Mouse (Mus musculus) CH12.LX (cell line): Measurements from ENCODE around the gene Actr5. TPM values are rescaled to one million over a fixed set of nuclear protein-coding genes. Genes with fewer than 3 reads are reported as not detected.

Experiments used
- DNase-seq: peaks from one replicate; pipeline ENCODE4 v3.0.0-alpha.2; 2013; ENCODE audit errors: extremely low read depth
- H3K27ac ChIP-seq: 2 replicates; pipeline ENCODE4 v1.5.1; 2012; ENCODE audit warnings: low read depth, mild to moderate bottlenecking, control low read depth, moderate library complexity; ENCODE audit not compliant: insufficient read depth
- H3K27me3 ChIP-seq: replicated peaks from 2 replicates; pipeline ENCODE3; 2012; ENCODE audit warnings: inconsistent platforms
- H3K36me3 ChIP-seq, 2 experiments: replicated peaks in 1 of 2; 2 replicates each; pipeline versions ENCODE3 to v1.6.1; 2012; ENCODE audit warnings: inconsistent platforms in 1 of 2, low read length in 1 of 2, mild to moderate bottlenecking in 1 of 2, mixed read lengths in 1 of 2, moderate library complexity in 1 of 2; ENCODE audit not compliant: control insufficient read depth in 1 of 2, insufficient read depth in 1 of 2
- H3K4me1 ChIP-seq, 2 experiments: 2 replicates each; pipeline ENCODE4 v1.6.1; 2012; ENCODE audit warnings: inconsistent platforms in 1 of 2, moderate library complexity in 1 of 2; ENCODE audit not compliant: insufficient read depth in 2 of 2, control insufficient read depth in 1 of 2
- H3K4me2 ChIP-seq: 2 replicates; pipeline ENCODE4 v1.6.1; 2012; ENCODE audit warnings: low read depth, mild to moderate bottlenecking, control low read depth; ENCODE audit not compliant: poor library complexity, insufficient read depth, severe bottlenecking
- H3K4me3 ChIP-seq, 3 experiments: fragments of 150-350 bp in 1 of 3; sonication (generic) in 1 of 3; replicated peaks in 1 of 3; 2 replicates each; pipeline versions ENCODE3 to v1.5.1; 2011 to 2012; ENCODE audit warnings: low read depth in 2 of 3, low read length in 2 of 3, mild to moderate bottlenecking in 2 of 3, moderate library complexity in 2 of 3, control low read depth in 1 of 3, improper control_type of control experiment in 1 of 3, inconsistent platforms in 1 of 3, mixed read lengths in 1 of 3; ENCODE audit not compliant: poor library complexity in 1 of 3
- H3K79me2 ChIP-seq: replicated peaks from 2 replicates; pipeline ENCODE4 v1.6.1; 2012; ENCODE audit warnings: mild to moderate bottlenecking, moderate library complexity; ENCODE audit not compliant: control insufficient read depth, poor library complexity, insufficient read depth, severe bottlenecking; ENCODE audit errors: extremely low read depth
- H3K9ac ChIP-seq: 2 replicates; pipeline ENCODE4 v1.6.1; 2012; ENCODE audit warnings: low read depth, mild to moderate bottlenecking, control low read depth, moderate library complexity; ENCODE audit not compliant: insufficient read depth
- H3K9me3 ChIP-seq: replicated peaks from 2 replicates; pipeline ENCODE3; 2012; ENCODE audit warnings: low read length, inconsistent platforms, mixed read lengths
- CHD2 ChIP-seq: IDR thresholded peaks from 2 replicates; pipeline ENCODE4 v1.6.1; 2011; ENCODE audit warnings: low read length, improper control_type of control experiment
- CTCF ChIP-seq, 2 experiments: IDR thresholded peaks in 1 of 2; conservative IDR thresholded peaks in 1 of 2; 2 replicates each; pipeline ENCODE4 v1.5.1; 2011 to 2012; ENCODE audit warnings: low read depth in 2 of 2, low read length in 2 of 2, improper control_type of control experiment in 1 of 2, inconsistent platforms in 1 of 2, mild to moderate bottlenecking in 1 of 2, moderate library complexity in 1 of 2
- E2F4 ChIP-seq: IDR thresholded peaks from 2 replicates; pipeline ENCODE4 v1.6.1; 2011; ENCODE audit warnings: low read depth, low read length, improper control_type of control experiment; ENCODE audit not compliant: insufficient replicate concordance
- ELF1 ChIP-seq: IDR thresholded peaks from 2 replicates; pipeline ENCODE4 v1.6.1; 2014; ENCODE audit warnings: low read depth, mild to moderate bottlenecking, inconsistent platforms, low read length, improper control_type of control experiment
- EP300 ChIP-seq: IDR thresholded peaks from 2 replicates; pipeline ENCODE4 v1.6.1; 2011; ENCODE audit warnings: low read length, improper control_type of control experiment
- ETS1 ChIP-seq: conservative IDR thresholded peaks from 2 replicates; pipeline ENCODE4 v1.6.1; 2012; ENCODE audit warnings: low read depth, mild to moderate bottlenecking, inconsistent platforms, low read length, improper control_type of control experiment, moderate library complexity
- GABPA ChIP-seq: IDR thresholded peaks from 2 replicates; pipeline ENCODE4 v1.6.1; 2012; ENCODE audit warnings: low read depth, low read length, improper control_type of control experiment, inconsistent platforms; ENCODE audit not compliant: insufficient replicate concordance
- HCFC1 ChIP-seq: IDR thresholded peaks from 2 replicates; pipeline ENCODE4 v1.6.1; 2012; ENCODE audit warnings: low read depth, mild to moderate bottlenecking, inconsistent platforms, low read length, improper control_type of control experiment
- IRF4 ChIP-seq: IDR thresholded peaks from 2 replicates; pipeline ENCODE4 v1.6.1; 2014; ENCODE audit warnings: low read depth, mild to moderate bottlenecking, inconsistent platforms, low read length, improper control_type of control experiment
- JUN ChIP-seq: IDR thresholded peaks from 2 replicates; pipeline ENCODE4 v1.6.1; 2011; ENCODE audit warnings: low read depth, mild to moderate bottlenecking, low read length, improper control_type of control experiment, moderate library complexity; ENCODE audit not compliant: insufficient read depth
- JUND ChIP-seq: conservative IDR thresholded peaks from 2 replicates; pipeline ENCODE4 v1.6.1; 2011; ENCODE audit warnings: low read depth, low read length, improper control_type of control experiment
- MEF2A ChIP-seq: IDR thresholded peaks from 2 replicates; pipeline ENCODE4 v1.6.1; 2014; ENCODE audit warnings: low read depth, mild to moderate bottlenecking, inconsistent platforms, low read length, improper control_type of control experiment, borderline replicate concordance
- NELFE ChIP-seq: IDR thresholded peaks from 2 replicates; pipeline ENCODE4 v1.6.1; 2011; ENCODE audit warnings: low read depth, low read length, improper control_type of control experiment
- NRF1 ChIP-seq: IDR thresholded peaks from 2 replicates; pipeline ENCODE4 v1.6.1; 2014; ENCODE audit warnings: low read depth, mild to moderate bottlenecking, inconsistent platforms, low read length, improper control_type of control experiment, moderate library complexity
- PAX5 ChIP-seq: IDR thresholded peaks from 2 replicates; pipeline ENCODE4 v1.6.1; 2012; ENCODE audit warnings: low read length, inconsistent platforms, mixed read lengths
- POLR2A ChIP-seq: IDR thresholded peaks from 2 replicates; pipeline ENCODE4 v1.6.1; 2011; ENCODE audit warnings: low read depth, mild to moderate bottlenecking, improper control_type of control experiment, low read length
- RCOR1 ChIP-seq: conservative IDR thresholded peaks from 2 replicates; pipeline ENCODE4 v1.6.1; 2012; ENCODE audit warnings: low read depth, mild to moderate bottlenecking, inconsistent platforms, low read length, improper control_type of control experiment
- SIN3A ChIP-seq: IDR thresholded peaks from 2 replicates; pipeline ENCODE4 v1.6.1; 2012; ENCODE audit warnings: low read length, improper control_type of control experiment, inconsistent platforms
- USF1 ChIP-seq: IDR thresholded peaks from 2 replicates; pipeline ENCODE4 v1.6.1; 2014; ENCODE audit warnings: low read depth, mild to moderate bottlenecking, inconsistent platforms, low read length, improper control_type of control experiment
- ZC3H11A ChIP-seq: IDR thresholded peaks from 2 replicates; pipeline ENCODE4 v1.6.1; 2012; ENCODE audit warnings: low read depth, mild to moderate bottlenecking, inconsistent platforms, low read length, improper control_type of control experiment
- ZKSCAN1 ChIP-seq: IDR thresholded peaks from 2 replicates; pipeline ENCODE4 v1.6.1; 2012; ENCODE audit warnings: low read depth, inconsistent platforms, low read length, improper control_type of control experiment, borderline replicate concordance
- ZMIZ1 ChIP-seq: IDR thresholded peaks from 2 replicates; pipeline ENCODE4 v1.6.1; 2012; ENCODE audit warnings: low read depth, mild to moderate bottlenecking, inconsistent platforms, low read length, improper control_type of control experiment
- dilution Hi-C: fragments of 300-500 bp; cut with MboI; formaldehyde crosslinking; loops from 2 replicates; pipeline ENCODE4 v1.14.3; 2020; ENCODE audit warnings: low sequenced_read_pairs; ENCODE audit not compliant: extremely low pct_unique_long_range_greater_than_20kb, extremely low pct_ligation_motif_present
- in situ Hi-C: fragments of 300-500 bp; cut with MboI; formaldehyde crosslinking; loops from 3 replicates; pipeline ENCODE4 v1.14.3; 2019; ENCODE audit warnings: low sequenced_read_pairs, low pct_ligation_motif_present, low pct_unique_long_range_greater_than_20kb, mixed read lengths
- polyA plus RNA-seq: library from polyadenylated mRNA; unstranded; fragments of >175 nt; gene quantifications from 2 replicates; pipeline ENCODE4 v1.2.1, GENCODE M21; 2012; ENCODE audit warnings: low read depth; ENCODE audit not compliant: insufficient read length
- total RNA-seq, 2 experiments: library from RNA; depleted of rRNA; stranded (reverse); fragments of 300-350 nt in 1 of 2; fragments of >200 nt in 1 of 2; gene quantifications; 2 replicates each; pipeline ENCODE4 v1.2.3; 2012 to 2014

Gene Actr5
- total and polyA plus RNA-seq, 3 experiments = 13.9 to 20.3 (median 19.8) TPM

- no peak overlapping the region for H3K27ac ChIP-seq
- no peak for DNase-seq
- peaks cover 0 to 3% of the 10 kb centered on the region in 2 experiments; a peak in 1 of 4 replicates for H3K4me1 ChIP-seq
- H3K9me3 ChIP-seq = peaks cover 4% of the 10 kb centered on the region
- no peak overlapping the region for H3K9ac ChIP-seq
- in situ Hi-C loops = no loop called here
- H3K79me2 ChIP-seq = no peaks in the 10 kb centered on the region
- H3K36me3 ChIP-seq = no peaks in the 10 kb centered on the region
- TF ChIP-seq GABPA (no peak), ETS1 (no peak), JUND (no peak), ZKSCAN1 (no peak), EP300 (no peak), ZC3H11A (no peak), SIN3A (no peak), NELFE (no peak), ELF1 (no peak), MEF2A (no peak), ZMIZ1 (no peak), PAX5 (no peak), HCFC1 (no peak)
- no peak overlapping the region for H3K4me3 ChIP-seq
- H3K4me2 ChIP-seq = no peak overlapping the region
- no peaks in the 10 kb centered on the region for H3K27me3 ChIP-seq
- dilution Hi-C loops = no loop called here
Measured at GRCm38 (mm10) chr2:158655806-158656205, 31.1 kb downstream of the Actr5 start.

- no peaks in the 10 kb centered on the region for H3K4me1 ChIP-seq
- H3K79me2 ChIP-seq = no peaks in the 10 kb centered on the region
- H3K36me3 ChIP-seq = no peaks in the 10 kb centered on the region
- H3K4me2 ChIP-seq = no peak overlapping the region
- H3K9ac ChIP-seq = no peak overlapping the region
- H3K4me3 ChIP-seq = no peak overlapping the region
- no peak overlapping the region for H3K27ac ChIP-seq
- no peaks in the 10 kb centered on the region for H3K27me3 ChIP-seq
- H3K9me3 ChIP-seq = peaks cover 4% of the 10 kb centered on the region
- TF ChIP-seq NRF1 (no peak), CTCF (conservative IDR thresholded peaks at IDR 0.05 in 1 of 2, IDR thresholded peaks at IDR 0.05 in 1 of 2; ENCODE audit: low read depth in 2 of 2, low read length in 2 of 2) (no peak), E2F4 (no peak)
- DNase-seq = no peak
- in situ Hi-C loops = no loop called here
- dilution Hi-C loops = no loop called here
Measured at GRCm38 (mm10) chr2:158658822-158659221, 34.1 kb downstream of the Actr5 start.

GRCm38 (mm10) chr2:158659346-158659745 is 34.7 kb downstream of the Actr5 start:
- Histone ChIP-seq H3K9me3 (peaks cover 4% of the 10 kb centered on the region), H3K9ac (no peak overlapping the region), H3K4me2 (no peak overlapping the region), H3K79me2 (no peaks in the 10 kb centered on the region), H3K36me3 (no peaks in the 10 kb centered on the region), H3K4me3 (no peak overlapping the region), H3K27me3 (no peaks in the 10 kb centered on the region), H3K4me1 (no peaks in the 10 kb centered on the region), H3K27ac (no peak overlapping the region)
- TF ChIP-seq ETS1 (no peak), POLR2A (no peak), CTCF (conservative IDR thresholded peaks at IDR 0.05 in 1 of 2, IDR thresholded peaks at IDR 0.05 in 1 of 2; ENCODE audit: low read depth in 2 of 2, low read length in 2 of 2) (no peak), JUN (no peak), RCOR1 (no peak), HCFC1 (no peak), USF1 (no peak), IRF4 (no peak), ELF1 (no peak), CHD2 (no peak), E2F4 (no peak), ZC3H11A (no peak), JUND (no peak)
- DNase-seq = no peak
- in situ Hi-C loops = no loop called here
- dilution Hi-C loops = no loop called here
